Mouse (Mus musculus) lung, embryonic 16.5 days (tissue): Measurements from ENCODE around the gene Grk4. TPM values are rescaled to one million over a fixed set of nuclear protein-coding genes. Genes with fewer than 3 reads are reported as not detected.

Experiments
- ATAC-seq: fragments of 200-750 bp; cut with Nextera tagmentation; 2 replicates; pipeline ENCODE4 v1.8.0; 2017; ENCODE audit warnings: low read depth, mild to moderate bottlenecking, moderate library complexity
- H3K27ac ChIP-seq: fragments of 300-500 bp; sonication (generic); 2 replicates; pipeline ENCODE4 v1.5.1; 2014; ENCODE audit warnings: mild to moderate bottlenecking, control low read depth, low read length
- H3K27me3 ChIP-seq: fragments of 300-500 bp; sonication (generic); 2 replicates; pipeline ENCODE4 v1.6.1; 2014; ENCODE audit warnings: low read depth, low read length, mixed read lengths; ENCODE audit not compliant: control insufficient read depth, insufficient read depth
- H3K36me3 ChIP-seq: fragments of 300-500 bp; sonication (generic); 2 replicates; pipeline ENCODE4 v1.6.1; 2014; ENCODE audit warnings: low read length; ENCODE audit not compliant: control insufficient read depth, insufficient read depth
- H3K4me1 ChIP-seq: fragments of 300-500 bp; sonication (generic); replicated peaks from 2 replicates; pipeline ENCODE4 v1.6.1; 2014; ENCODE audit warnings: low read length, mixed read lengths; ENCODE audit not compliant: control insufficient read depth, insufficient read depth
- H3K4me2 ChIP-seq: fragments of 300-500 bp; sonication (generic); 2 replicates; pipeline ENCODE4 v1.6.1; 2014; ENCODE audit warnings: low read depth, low read length, control low read depth
- H3K4me3 ChIP-seq: fragments of 300-500 bp; sonication (generic); 2 replicates; pipeline ENCODE4 v1.5.1; 2014; ENCODE audit warnings: mild to moderate bottlenecking, low read length, control low read depth
- H3K9ac ChIP-seq: fragments of 300-500 bp; sonication (generic); 2 replicates; pipeline ENCODE4 v1.6.1; 2014; ENCODE audit warnings: low read length, control low read depth
- H3K9me3 ChIP-seq: fragments of 300-500 bp; sonication (generic); 2 replicates; pipeline ENCODE4 v1.6.1; 2016; ENCODE audit warnings: low read length; ENCODE audit not compliant: control insufficient read depth
- WGBS: fragments of 180-500 bp; shearing (Covaris S2); extraction: QIAGEN DNeasy Blood & Tissue Kit; methylation state at CpG from one replicate; pipeline ENCODE4 v1.1.7; 2014; 5-methylcytosine and 5-hydroxymethylcytosine counted together
- polyA plus RNA-seq: library from polyadenylated mRNA; unstranded; fragments of >200 nt; fragmentation: Nextera tagmentation; extraction: Ambion mirVana; gene quantifications from 2 replicates; pipeline ENCODE4 v1.2.1, GENCODE M21; 2015

The Grk4 gene
- polyA plus RNA-seq, 1 experiment from 2014 or later = 3.1 TPM

DNA sequence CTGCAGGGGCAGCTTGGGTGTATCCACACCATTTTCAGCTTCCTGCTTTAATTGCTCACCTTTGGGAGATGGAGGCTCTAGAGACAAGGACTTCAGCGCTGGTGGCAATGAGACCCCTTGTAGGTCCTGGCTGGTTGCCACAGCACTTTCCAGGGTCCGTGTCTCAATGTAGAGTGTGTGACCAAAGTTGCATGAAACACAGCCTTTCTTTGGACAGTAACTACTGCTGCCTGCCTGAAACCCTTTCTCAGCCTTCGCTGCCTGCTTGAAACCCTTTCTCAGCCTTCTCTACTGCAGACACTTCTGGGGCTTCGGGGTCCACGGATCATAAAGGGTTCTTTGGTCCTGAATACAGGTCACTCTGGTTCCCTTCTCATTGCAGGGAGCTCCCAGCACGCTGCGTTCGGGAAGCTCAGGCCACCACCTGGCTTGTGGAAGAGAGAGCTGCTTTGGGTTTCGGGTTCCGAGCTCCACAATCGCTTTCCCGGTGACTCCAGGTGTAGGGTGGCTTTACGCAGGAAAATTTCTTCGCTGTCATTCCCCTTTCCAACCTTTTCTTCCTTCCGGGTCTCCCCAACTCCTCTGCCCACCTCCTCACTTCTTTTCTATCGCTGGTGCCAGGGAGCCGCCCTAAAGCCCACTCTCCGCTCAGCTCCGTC lies 100.8 kb downstream of the Grk4 start:
- H3K4me3 ChIP-seq = peak overlapping the region; percentile 100
- H3K36me3 ChIP-seq = no peaks in the 10 kb centered on the region
- peaks cover 8% of the 10 kb centered on the region for H3K4me1 ChIP-seq
- WGBS = under 1% methylated on average over 19 of the region's 19 CpGs
- H3K27me3 ChIP-seq = no peaks in the 10 kb centered on the region
- H3K9ac ChIP-seq = peak overlapping the region; percentile 69
- H3K4me2 ChIP-seq = peak overlapping the region; percentile 79
- peak; percentile 24 for ATAC-seq
- H3K9me3 ChIP-seq = no peaks in the 10 kb centered on the region
- H3K27ac ChIP-seq = peak overlapping the region; percentile 92

DNA sequence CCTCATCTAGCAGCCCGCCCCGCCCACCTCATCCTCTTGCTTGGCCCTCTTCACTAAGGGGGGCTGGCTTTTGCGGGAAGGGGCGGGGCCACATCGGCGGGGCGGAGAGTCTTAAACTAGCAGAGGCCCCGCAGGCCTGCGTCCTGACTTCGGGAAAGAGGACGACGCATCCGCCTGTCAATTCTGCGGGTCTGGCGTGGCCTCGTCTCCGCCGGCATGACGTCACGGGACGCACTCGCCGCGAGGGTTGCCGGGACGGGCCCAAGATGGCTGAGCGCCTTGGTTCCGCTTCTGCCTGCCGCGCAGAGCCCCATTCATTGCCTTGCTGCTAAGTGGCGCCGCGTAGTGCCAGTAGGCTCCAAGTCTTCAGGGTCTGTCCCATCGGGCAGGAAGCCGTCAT lies 101.3 kb downstream of the Grk4 start, which contains the start of gene Htt:
Htt (plus strand) TSS at position 232 of the 400 bp plus-strand sequence.
- H3K27ac ChIP-seq = peak within 1 kb of the TSS; percentile 92
- no peaks in the 10 kb centered on the region for H3K36me3 ChIP-seq
- H3K4me2 ChIP-seq = peak within 1 kb of the TSS; percentile 79
- WGBS = 0% methylated on average over 35 of the region's 35 CpGs
- no peaks in the 10 kb centered on the region for H3K27me3 ChIP-seq
- peak; percentile 99 for ATAC-seq
- H3K9ac ChIP-seq = peak within 1 kb of the TSS; percentile 92
- H3K4me1 ChIP-seq = peaks cover 8% of the 10 kb centered on the region
- H3K4me3 ChIP-seq = peak within 1 kb of the TSS; percentile 100
- no peaks in the 10 kb centered on the region for H3K9me3 ChIP-seq

DNA sequence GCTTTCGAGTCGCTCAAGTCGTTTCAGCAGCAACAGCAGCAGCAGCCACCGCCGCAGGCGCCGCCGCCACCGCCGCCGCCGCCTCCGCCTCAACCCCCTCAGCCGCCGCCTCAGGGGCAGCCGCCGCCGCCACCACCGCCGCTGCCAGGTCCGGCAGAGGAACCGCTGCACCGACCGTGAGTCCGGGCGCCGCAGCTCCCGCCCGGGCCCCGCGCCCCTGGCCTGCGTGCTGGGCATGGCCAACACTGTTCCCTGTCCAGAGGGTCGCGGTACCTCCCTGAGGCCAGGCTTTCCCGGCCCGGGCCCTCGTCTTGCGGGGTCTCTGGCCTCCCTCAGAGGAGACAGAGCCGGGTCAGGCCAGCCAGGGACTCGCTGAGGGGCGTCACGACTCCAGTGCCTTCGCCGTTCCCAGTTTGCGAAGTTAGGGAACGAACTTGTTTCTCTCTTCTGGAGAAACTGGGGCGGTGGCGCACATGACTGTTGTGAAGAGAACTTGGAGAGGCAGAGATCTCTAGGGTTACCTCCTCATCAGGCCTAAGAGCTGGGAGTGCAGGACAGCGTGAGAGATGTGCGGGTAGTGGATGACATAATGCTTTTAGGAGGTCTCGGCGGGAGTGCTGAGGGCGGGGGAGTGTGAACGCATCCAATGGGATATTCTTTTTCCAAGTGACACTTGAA lies 101.9 kb downstream of the Grk4 start:
- Histone ChIP-seq H3K9ac (peak overlapping the region; percentile 92), H3K27ac (peak overlapping the region; percentile 92), H3K27me3 (no peaks in the 10 kb centered on the region), H3K9me3 (no peaks in the 10 kb centered on the region), H3K4me1 (peaks cover 8% of the 10 kb centered on the region), H3K4me3 (peak overlapping the region; percentile 100), H3K4me2 (peak overlapping the region; percentile 79), H3K36me3 (no peaks in the 10 kb centered on the region)
- peak; percentile 47 for ATAC-seq
- 0% methylated on average over 25 of the region's 54 CpGs for WGBS

DNA sequence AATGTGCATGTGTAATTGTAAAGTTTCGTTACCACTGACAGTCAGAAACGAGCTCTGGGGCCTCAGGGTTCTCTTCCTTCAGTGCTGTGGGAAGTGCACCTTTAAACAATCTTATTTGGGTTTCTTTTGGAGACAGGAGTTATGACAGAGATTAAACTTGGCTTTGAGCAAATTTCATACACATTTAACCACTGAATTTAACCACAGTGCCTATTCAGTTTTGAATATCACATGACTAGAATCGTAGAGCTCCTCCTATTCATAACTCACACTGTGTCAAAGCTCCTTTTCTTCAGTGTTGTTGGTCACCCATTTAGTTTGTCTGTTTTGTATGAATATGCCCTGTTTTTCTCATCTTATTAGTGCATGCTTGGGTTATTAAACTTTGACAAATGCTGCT lies 111.6 kb downstream of the Grk4 start:
- Histone ChIP-seq H3K27ac (no peak overlapping the region), H3K4me2 (no peak overlapping the region), H3K36me3 (no peaks in the 10 kb centered on the region), H3K4me1 (no peaks in the 10 kb centered on the region), H3K9ac (no peak overlapping the region), H3K9me3 (no peaks in the 10 kb centered on the region), H3K27me3 (no peaks in the 10 kb centered on the region), H3K4me3 (no peak overlapping the region)
- WGBS = 82% methylated on average over 3 of the region's 3 CpGs
- ATAC-seq = no peak

DNA sequence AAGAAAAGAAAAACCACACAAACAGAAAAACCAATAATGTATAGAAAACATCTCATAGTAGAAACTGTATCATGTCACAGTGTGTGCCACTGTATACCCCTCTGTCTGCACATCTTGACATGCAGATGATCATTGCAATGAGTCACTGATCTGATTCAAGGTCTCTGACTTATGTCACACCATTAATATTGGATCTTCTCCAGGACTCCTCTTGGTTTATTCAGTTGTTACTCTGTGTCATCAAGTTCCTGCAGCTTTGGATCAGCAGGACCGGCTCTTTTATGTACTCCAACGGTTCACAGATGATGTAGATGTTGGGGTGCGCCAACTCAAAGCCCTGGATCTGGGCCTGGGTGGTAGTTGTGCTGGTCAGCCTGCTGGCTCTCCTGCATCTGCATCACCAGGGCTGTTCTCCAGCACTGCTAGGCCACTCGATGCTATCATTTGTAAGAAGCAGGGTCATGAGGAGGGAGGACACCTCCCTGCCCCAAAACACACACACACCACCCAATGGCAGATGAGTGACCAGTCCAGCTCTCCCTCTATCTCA lies 112.6 kb downstream of the Grk4 start:
- Histone ChIP-seq H3K4me1 (no peaks in the 10 kb centered on the region), H3K4me3 (no peak overlapping the region), H3K4me2 (no peak overlapping the region), H3K36me3 (no peaks in the 10 kb centered on the region), H3K27me3 (no peaks in the 10 kb centered on the region), H3K27ac (no peak overlapping the region), H3K9ac (no peak overlapping the region), H3K9me3 (no peaks in the 10 kb centered on the region)
- WGBS = 92% methylated on average over 4 of the region's 4 CpGs
- no peak for ATAC-seq

DNA sequence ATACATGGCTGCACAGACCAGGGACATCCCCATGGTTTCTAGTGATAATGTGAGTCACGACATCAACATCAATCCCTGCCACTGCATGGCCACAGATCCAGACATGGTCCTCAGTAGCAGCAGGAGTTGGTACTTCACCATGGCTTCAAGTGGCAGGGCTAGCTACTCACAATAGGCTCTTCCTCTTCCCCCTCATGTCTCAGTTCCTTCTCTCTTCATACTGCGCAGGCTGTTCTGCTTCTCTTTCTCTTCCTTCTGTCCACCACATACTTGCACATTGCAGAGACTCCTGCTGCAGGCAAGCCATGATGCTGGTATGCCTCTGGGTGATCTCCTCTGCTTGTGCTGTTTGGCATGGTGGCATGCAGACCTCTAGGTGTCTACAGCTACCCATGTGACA lies 113.2 kb downstream of the Grk4 start:
- H3K4me3 ChIP-seq = no peak overlapping the region
- no peaks in the 10 kb centered on the region for H3K4me1 ChIP-seq
- H3K27me3 ChIP-seq = no peaks in the 10 kb centered on the region
- WGBS = 92% methylated on average over 2 of the region's 2 CpGs
- no peak overlapping the region for H3K27ac ChIP-seq
- no peaks in the 10 kb centered on the region for H3K36me3 ChIP-seq
- H3K4me2 ChIP-seq = no peak overlapping the region
- no peak for ATAC-seq
- no peaks in the 10 kb centered on the region for H3K9me3 ChIP-seq
- no peak overlapping the region for H3K9ac ChIP-seq

DNA sequence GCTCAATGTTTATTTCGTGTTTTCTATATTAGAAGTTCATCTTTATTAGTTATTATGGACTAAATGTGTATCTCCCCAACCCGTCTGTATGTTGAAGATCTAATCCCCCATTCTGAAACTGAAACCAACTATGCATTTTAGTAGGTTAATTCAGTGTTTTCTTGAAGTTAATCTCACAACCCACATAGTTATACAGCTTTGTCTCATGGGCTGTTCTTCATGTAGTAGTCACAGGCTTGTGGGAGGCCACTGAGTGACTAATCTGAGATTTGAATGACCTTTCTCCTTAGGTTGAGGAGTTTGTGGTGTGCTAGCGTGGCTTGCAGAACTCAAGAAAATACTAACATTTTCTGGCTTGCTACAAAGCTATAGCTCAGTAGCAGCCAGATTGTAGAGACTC lies 124.8 kb downstream of the Grk4 start:
- Histone ChIP-seq H3K4me1 (no peaks in the 10 kb centered on the region), H3K4me2 (no peak overlapping the region), H3K27ac (no peak overlapping the region), H3K36me3 (peaks cover 5% of the 10 kb centered on the region), H3K9me3 (no peaks in the 10 kb centered on the region), H3K9ac (no peak overlapping the region), H3K27me3 (no peaks in the 10 kb centered on the region), H3K4me3 (no peak overlapping the region)
- 94% methylated on average over 3 of the region's 3 CpGs for WGBS
- ATAC-seq = no peak

DNA sequence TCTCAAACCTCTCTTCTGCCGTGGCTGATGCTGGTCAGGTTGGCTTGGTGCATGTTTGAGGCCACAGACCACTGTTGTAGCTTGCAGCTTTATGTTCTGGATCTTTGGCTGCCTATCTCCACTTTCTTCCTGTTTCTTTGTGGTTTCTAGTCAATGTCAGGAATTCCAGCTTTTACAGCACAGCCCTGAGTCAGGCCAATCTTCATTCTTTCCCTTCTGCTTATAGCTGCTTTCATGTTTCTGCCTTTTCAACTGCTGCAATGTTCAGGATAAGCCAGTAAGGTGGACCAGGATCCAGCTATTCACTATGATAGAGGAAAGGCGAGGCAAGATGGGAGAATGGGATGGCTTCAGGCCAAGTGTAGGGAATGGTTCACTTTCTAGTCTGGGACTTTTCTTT lies 131.0 kb downstream of the Grk4 start:
- WGBS = 81% methylated on average over 2 of the region's 2 CpGs

DNA sequence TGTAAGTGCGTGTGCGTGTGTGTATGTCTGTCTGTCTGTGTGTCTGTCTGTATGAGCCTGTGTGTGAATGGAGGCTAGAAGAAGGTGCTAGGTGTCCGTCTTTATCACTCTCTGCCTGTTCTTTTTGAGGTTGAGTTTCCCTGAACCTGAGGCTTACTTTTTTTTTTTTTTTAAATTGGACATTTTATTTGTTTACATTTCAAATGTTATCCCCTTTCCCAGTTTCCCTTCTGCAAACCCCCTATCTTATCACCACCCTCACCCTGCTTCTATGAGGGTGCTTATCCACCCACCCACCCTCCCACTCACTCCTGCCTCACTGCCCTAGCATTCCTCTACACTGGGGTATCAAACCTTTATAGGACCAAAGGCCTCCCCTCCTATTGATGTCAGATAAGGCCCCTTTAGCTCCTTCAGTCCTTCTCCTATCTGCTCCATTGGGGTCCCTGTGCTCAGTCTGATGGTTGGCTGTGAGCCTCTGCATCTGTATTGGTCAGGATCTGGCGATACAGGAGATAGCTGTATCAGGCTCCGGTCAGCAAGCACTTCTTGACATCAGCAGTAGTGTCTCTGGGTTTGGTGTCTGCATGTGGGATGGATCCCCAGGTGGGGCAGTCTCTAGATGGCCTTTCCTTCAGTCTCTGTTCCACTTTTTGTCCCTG lies 140.2 kb downstream of the Grk4 start:
- WGBS = 93% methylated on average over 5 of the region's 5 CpGs
- no peak for ATAC-seq

More for the DNA sequence above, 131.0 kb downstream of the Grk4 start:
- no peak overlapping the region for H3K4me3 ChIP-seq
- ATAC-seq = no peak
- no peaks in the 10 kb centered on the region for H3K27me3 ChIP-seq
- no peaks in the 10 kb centered on the region for H3K9me3 ChIP-seq
- H3K9ac ChIP-seq = no peak overlapping the region
- no peak overlapping the region for H3K4me2 ChIP-seq
- H3K4me1 ChIP-seq = no peaks in the 10 kb centered on the region
- H3K27ac ChIP-seq = no peak overlapping the region
- no peaks in the 10 kb centered on the region for H3K36me3 ChIP-seq

More for the DNA sequence above, 140.2 kb downstream of the Grk4 start:
- Histone ChIP-seq H3K9ac (no peak overlapping the region), H3K9me3 (no peaks in the 10 kb centered on the region), H3K27me3 (no peaks in the 10 kb centered on the region), H3K4me3 (no peak overlapping the region), H3K4me1 (no peaks in the 10 kb centered on the region), H3K4me2 (no peak overlapping the region), H3K27ac (no peak overlapping the region), H3K36me3 (peaks cover 23% of the 10 kb centered on the region)
